ENCODE assay signal across 11 mouse cellular contexts in the genomic region with DNA sequence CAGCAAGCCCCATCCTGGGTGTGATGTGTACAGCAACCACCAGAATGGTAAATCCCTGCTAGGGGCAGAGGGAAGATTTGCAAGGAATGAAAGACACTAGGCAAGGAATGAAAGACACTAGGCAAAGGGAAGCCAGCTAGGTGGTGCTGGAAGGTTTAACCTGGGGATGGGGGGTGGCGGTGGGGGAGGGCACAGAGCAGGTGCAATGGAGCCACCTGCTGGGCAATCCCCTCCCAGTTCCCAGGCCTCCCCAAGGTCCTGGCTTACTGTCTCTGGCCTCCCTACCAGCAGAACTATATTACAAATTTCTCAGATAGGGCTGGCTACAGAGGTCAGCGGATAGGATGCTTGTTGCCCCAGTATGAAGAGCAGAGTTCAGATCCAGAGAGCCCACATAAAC. TPM values are rescaled to one million over a fixed set of nuclear protein-coding genes. Genes with fewer than 3 reads are reported as not detected.
DNase-seq lines count a peak whose midpoint lies in the region; ATAC-seq and TF ChIP-seq lines count a peak whose summit lies in the region.
"Had no signal": no experiment of that assay in that cellular context is flagged by ENCODE, and none has a peak within 500 bp of the region (broad histone marks: within the 10 kb centered on the region; RNA-seq: fewer than 3 reads in every experiment).

No protein-coding gene starts in this region.

- H3K27me3 ChIP-seq in E14TG2a.4 (ENCODE audit: insufficient read depth, low read length) = no peaks in the 10 kb centered on the region
- H3K27me3 ChIP-seq: forebrain, embryonic 13.5 days had no signal

- TF ChIP-seq CTCF in layer of hippocampus, adult 2 months (conservative IDR thresholded peaks at IDR 0.05) = peak; percentile 30
- no peak for TF ChIP-seq CTCF in E14TG2a.4 (conservative IDR thresholded peaks at IDR 0.05; ENCODE audit: low read length)

- DNase-seq in layer of hippocampus, adult 2 months (ENCODE audit: low spot score in 2 of 2) = no peak
- DNase-seq in layer of hippocampus, postnatal 25 days (ENCODE audit: extremely low spot score in 1 of 2, low spot score in 1 of 2) = no peak
- DNase-seq in CD4-positive helper T cell, adult 2 months (ENCODE audit: low read depth, low spot score) = peak; percentile 30
- DNase-seq in kidney, postnatal 10 days = peak; percentile 61
- DNase-seq in heart, adult 11 months = no peak
- DNase-seq: adrenal gland, adult 2 months; gastrocnemius, postnatal 25 days; heart, postnatal 10 days had no signal

- H3K27ac ChIP-seq in layer of hippocampus, adult 2 months = no peak overlapping the region
- H3K27ac ChIP-seq: forebrain, embryonic 13.5 days had no signal

- H3K4me1 ChIP-seq in E14TG2a.4 (replicated peaks; ENCODE audit: low read depth, low read length) = peaks cover 56% of the 10 kb centered on the region

- peaks cover 19% of the 10 kb centered on the region for H3K36me3 ChIP-seq in E14TG2a.4 (ENCODE audit: insufficient read depth, low read length)

- no peak overlapping the region for H3K4me3 ChIP-seq in layer of hippocampus, adult 2 months
- peak overlapping the region; percentile 43 for H3K4me3 ChIP-seq in E14TG2a.4 (replicated peaks; ENCODE audit: low read length)
- H3K4me3 ChIP-seq: forebrain, embryonic 13.5 days had no signal

- no peak for ATAC-seq in erythroblast, adult 5-6 weeks (replicated peaks; ENCODE audit: low FRiP score, poor library complexity, severe bottlenecking)
- ATAC-seq: forebrain, embryonic 13.5 days had no signal

- H3K9me3 ChIP-seq in E14TG2a.4 (ENCODE audit: low read length) = no peaks in the 10 kb centered on the region
- H3K9me3 ChIP-seq: forebrain, embryonic 13.5 days had no signal

RNA-seq across cellular contexts. Expression of gene Pex10, which starts 2.3 kb away (rescaled TPM):
- total RNA-seq in layer of hippocampus, adult 2 months (2021) = 10 to 100 TPM; 23.1 to 24.2 TPM
- total RNA-seq in layer of hippocampus, postnatal 25 days (2021) = 10 to 100 TPM; 21.6 to 26.5 TPM
- total RNA-seq in erythroblast, adult 5-6 weeks (2015; ENCODE audit: low replicate concordance) = 0.42 and 2.7 TPM in 2 replicates
- 0.42 and 3.6 TPM in 2 replicates for total RNA-seq in erythroblast, adult 5-6 weeks (2017; ENCODE audit: low replicate concordance)

RNA-seq across cellular contexts. Expression of gene Plch2, which starts 7.9 kb away (rescaled TPM):
- 10 to 100 TPM; 91.1 to 92.0 TPM for total RNA-seq in layer of hippocampus, adult 2 months (2021)
- 10 to 100 TPM; 91.4 to 98.9 TPM for total RNA-seq in layer of hippocampus, postnatal 25 days (2021)
- not detected in 2 replicates for total RNA-seq in erythroblast, adult 5-6 weeks (2015; ENCODE audit: low replicate concordance)
- total RNA-seq in erythroblast, adult 5-6 weeks (2017; ENCODE audit: low replicate concordance) = not detected in 2 replicates
- total RNA-seq: heart, postnatal 10 days had no signal

RNA-seq across cellular contexts. Expression of gene Rer1, which starts 21.7 kb away (rescaled TPM):
- total RNA-seq in layer of hippocampus, adult 2 months (2021) = 10 to 100 TPM; 60.6 to 63.0 TPM
- 10 to 100 TPM; 62.2 to 67.3 TPM for total RNA-seq in layer of hippocampus, postnatal 25 days (2021)
- total RNA-seq in erythroblast, adult 5-6 weeks (2015; ENCODE audit: low replicate concordance) = 27.1 and 49.3 TPM in 2 replicates
- 34.8 and 36.0 TPM in 2 replicates for total RNA-seq in erythroblast, adult 5-6 weeks (2017; ENCODE audit: low replicate concordance)

RNA-seq across cellular contexts. Expression of gene Morn1, which starts 21.9 kb away (rescaled TPM):
- 10 to 100 TPM; 11.8 to 14.0 TPM for total RNA-seq in layer of hippocampus, adult 2 months (2021)
- total RNA-seq in layer of hippocampus, postnatal 25 days (2021) = 10 to 100 TPM; 11.2 to 17.3 TPM
- 2.9 TPM in 1 of 2 replicates, not detected in the other for total RNA-seq in erythroblast, adult 5-6 weeks (2015; ENCODE audit: low replicate concordance)
- total RNA-seq in erythroblast, adult 5-6 weeks (2017; ENCODE audit: low replicate concordance) = 0.28 TPM in 1 of 2 replicates, not detected in the other

Comparison
In these comparisons a context has a peak if more than half of its experiments do, and no peak if none do; other contexts are left out.
1. DNase-seq: peak in CD4-positive helper T cell, adult 2 months (single experiment) and kidney, postnatal 10 days (single experiment); none in layer of hippocampus, adult 2 months (0 of 2), layer of hippocampus, postnatal 25 days (0 of 2) and heart, adult 11 months (single experiment).
2. RNA of gene Pex10, which starts 2.3 kb away (total RNA-seq): 21.6 to 26.5 TPM in layer of hippocampus, postnatal 25 days and 23.1 to 24.2 TPM in layer of hippocampus, adult 2 months; 0.42 to 3.6 TPM in erythroblast, adult 5-6 weeks; every median in the first group is over 4 times any median in the second.
3. RNA of gene Plch2, which starts 7.9 kb away (total RNA-seq): 91.4 to 98.9 TPM in layer of hippocampus, postnatal 25 days and 91.1 to 92.0 TPM in layer of hippocampus, adult 2 months; not detected in erythroblast, adult 5-6 weeks; every median in the first group is over 10 times any median in the second.